Mouse (Mus musculus): ENCODE data around the gene Tpra1.

DNA sequence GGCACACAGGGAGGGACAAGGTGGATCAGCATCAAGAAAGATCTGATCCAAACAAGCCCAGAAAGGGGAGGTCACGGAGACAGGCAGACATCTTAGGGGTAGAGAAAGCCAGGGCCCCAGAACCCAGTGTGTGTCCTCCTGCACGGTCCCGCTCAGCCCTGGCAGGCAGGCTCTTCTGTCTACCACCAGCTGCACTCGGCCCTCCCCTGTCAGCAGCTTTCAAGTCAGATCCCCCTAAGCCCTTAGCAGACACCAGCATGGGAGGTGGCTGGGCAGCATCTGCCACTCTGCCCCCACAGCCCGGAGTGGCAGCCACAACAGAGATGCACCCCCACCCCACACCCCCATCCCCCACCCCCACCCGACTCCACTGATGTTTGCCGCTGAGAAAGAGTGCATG, 29.2 kb upstream of the Tpra1 start:
- no peak for TF ChIP-seq CTCF (IDR thresholded peaks at IDR 0.05; ENCODE audit: control insufficient read depth, insufficient read depth, low read length)
- TF ChIP-seq POLR2A (IDR thresholded peaks at IDR 0.05; ENCODE audit: borderline replicate concordance, control insufficient read depth, low read depth, low read length), result no peak

All from bone marrow, adult 2 months (tissue).